Mouse (Mus musculus) hindbrain, embryonic 11.5 days (tissue): Measurements from ENCODE around the gene Syk. TPM values are rescaled to one million over a fixed set of nuclear protein-coding genes. Genes with fewer than 3 reads are reported as not detected.

Experiments used
- ATAC-seq: fragments of 200-750 bp; cut with Nextera tagmentation; 2 replicates; pipeline ENCODE4 v1.8.0; 2017; ENCODE audit warnings: mild to moderate bottlenecking, moderate TSS enrichment, moderate library complexity; ENCODE audit not compliant: low FRiP score
- DNase-seq: peaks from one replicate; pipeline ENCODE4 v3.0.0-alpha.2; 2015; ENCODE audit warnings: low spot score
- H3K27ac ChIP-seq: fragments of 300-500 bp; sonication (generic); 2 replicates; pipeline ENCODE4 v1.5.1; 2014; ENCODE audit warnings: mild to moderate bottlenecking, low read depth, low read length
- H3K27me3 ChIP-seq: fragments of 300-500 bp; sonication (generic); 2 replicates; pipeline ENCODE4 v1.6.1; 2014; ENCODE audit warnings: mild to moderate bottlenecking, low read length, moderate library complexity, mixed read lengths; ENCODE audit not compliant: control insufficient read depth, insufficient read depth
- H3K36me3 ChIP-seq: fragments of 300-500 bp; sonication (generic); 2 replicates; pipeline ENCODE4 v1.6.1; 2014; ENCODE audit warnings: mild to moderate bottlenecking, low read length, moderate library complexity, mixed read lengths; ENCODE audit not compliant: control insufficient read depth, insufficient read depth
- H3K4me1 ChIP-seq: fragments of 300-500 bp; sonication (generic); replicated peaks from 2 replicates; pipeline ENCODE4 v1.6.1; 2014; ENCODE audit warnings: low read length, mixed read lengths; ENCODE audit not compliant: control insufficient read depth, insufficient read depth
- H3K4me2 ChIP-seq: fragments of 300-500 bp; sonication (generic); replicated peaks from 2 replicates; pipeline ENCODE4 v1.6.1; 2014; ENCODE audit warnings: mild to moderate bottlenecking, low read depth, low read length
- H3K4me3 ChIP-seq: fragments of 300-500 bp; sonication (generic); 2 replicates; pipeline ENCODE4 v1.5.1; 2014; ENCODE audit warnings: low read depth, low read length
- H3K9ac ChIP-seq: fragments of 300-500 bp; sonication (generic); 2 replicates; pipeline ENCODE4 v1.6.1; 2014; ENCODE audit warnings: low read depth, low read length
- H3K9me3 ChIP-seq: fragments of 300-500 bp; sonication (generic); 2 replicates; pipeline ENCODE4 v1.6.1; 2016; ENCODE audit warnings: low read length; ENCODE audit not compliant: control insufficient read depth
- WGBS: fragments of 180-500 bp; shearing (Covaris S2); extraction: QIAGEN DNeasy Blood & Tissue Kit; methylation state at CpG from one replicate; pipeline ENCODE4 v1.1.7; 2014; 5-methylcytosine and 5-hydroxymethylcytosine counted together
- polyA plus RNA-seq: library from polyadenylated mRNA; unstranded; fragments of >200 nt; fragmentation: Nextera tagmentation; extraction: Ambion mirVana; gene quantifications from 2 replicates; pipeline ENCODE4 v1.2.1, GENCODE M21; 2014

Gene Syk
- polyA plus RNA-seq, 1 experiment from 2014 or later = 4.4 TPM

- WGBS = 66% methylated on average over 4 of the region's 4 CpGs
Observed at GRCm38 (mm10) chr13:52542636-52543035, 40.3 kb upstream of the Syk start.

GRCm38 (mm10) chr13:52546288-52546687 is 36.7 kb upstream of the Syk start:
- no peak overlapping the region for H3K27ac ChIP-seq
- H3K4me1 ChIP-seq = no peaks in the 10 kb centered on the region
- no peaks in the 10 kb centered on the region for H3K36me3 ChIP-seq
- H3K4me2 ChIP-seq = no peak overlapping the region
- H3K9ac ChIP-seq = no peak overlapping the region
- DNase-seq (no peak), ATAC-seq (no peak)
- no peaks in the 10 kb centered on the region for H3K27me3 ChIP-seq
- H3K4me3 ChIP-seq = no peak overlapping the region
- WGBS = 92% methylated on average over 6 of the region's 6 CpGs
- H3K9me3 ChIP-seq = no peaks in the 10 kb centered on the region

More at GRCm38 (mm10) chr13:52542636-52543035, 40.3 kb upstream of the Syk start:
- ATAC-seq (no peak), DNase-seq (no peak)
- no peak overlapping the region for H3K4me3 ChIP-seq
- H3K9ac ChIP-seq = no peak overlapping the region
- no peaks in the 10 kb centered on the region for H3K36me3 ChIP-seq
- H3K9me3 ChIP-seq = no peaks in the 10 kb centered on the region
- H3K27ac ChIP-seq = no peak overlapping the region
- no peaks in the 10 kb centered on the region for H3K4me1 ChIP-seq
- no peak overlapping the region for H3K4me2 ChIP-seq
- no peaks in the 10 kb centered on the region for H3K27me3 ChIP-seq

DNA sequence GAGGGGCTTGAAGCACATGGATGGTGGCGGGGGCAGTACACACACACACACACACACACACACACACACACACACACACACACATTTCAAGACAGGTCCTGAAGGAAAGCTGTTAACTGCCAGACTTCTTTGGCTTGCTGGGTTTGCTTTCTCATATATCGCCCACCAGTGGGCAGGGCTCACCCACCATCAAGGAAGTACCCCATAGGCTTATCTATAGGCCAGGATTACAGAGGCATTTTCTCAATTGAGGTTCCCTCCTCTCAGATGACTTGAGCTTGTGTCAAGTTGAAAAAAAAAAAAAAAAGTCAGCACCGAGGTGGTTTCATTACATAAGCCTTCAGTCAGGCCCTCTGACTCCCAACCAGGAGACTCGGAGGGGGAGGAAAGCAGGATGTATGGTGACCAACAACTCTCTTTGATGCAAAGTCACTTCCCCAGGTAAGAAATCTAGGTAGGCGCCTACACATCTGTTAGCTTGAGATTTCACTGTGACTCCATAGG is 32.2 kb upstream of the Syk start:
- DNase-seq (no peak), ATAC-seq (no peak)
- Histone ChIP-seq H3K36me3 (no peaks in the 10 kb centered on the region), H3K9ac (no peak overlapping the region), H3K27ac (no peak overlapping the region), H3K4me3 (no peak overlapping the region), H3K9me3 (no peaks in the 10 kb centered on the region), H3K4me1 (no peaks in the 10 kb centered on the region), H3K4me2 (no peak overlapping the region), H3K27me3 (no peaks in the 10 kb centered on the region)
- 71% methylated on average over 5 of the region's 5 CpGs for WGBS

GRCm38 (mm10) chr13:52551275-52551674 is 31.7 kb upstream of the Syk start:
- 88% methylated on average over 9 of the region's 9 CpGs for WGBS
- no peak overlapping the region for H3K4me2 ChIP-seq
- no peak overlapping the region for H3K9ac ChIP-seq
- no peaks in the 10 kb centered on the region for H3K36me3 ChIP-seq
- DNase-seq (no peak), ATAC-seq (no peak)
- no peak overlapping the region for H3K4me3 ChIP-seq
- no peaks in the 10 kb centered on the region for H3K9me3 ChIP-seq
- no peaks in the 10 kb centered on the region for H3K4me1 ChIP-seq
- H3K27ac ChIP-seq = no peak overlapping the region
- H3K27me3 ChIP-seq = no peaks in the 10 kb centered on the region

GRCm38 (mm10) chr13:52552822-52553477 is 30.0 kb upstream of the Syk start:
- no peak overlapping the region for H3K4me3 ChIP-seq
- ATAC-seq = no peak
- no peaks in the 10 kb centered on the region for H3K27me3 ChIP-seq
- H3K27ac ChIP-seq = no peak overlapping the region
- WGBS = 71% methylated on average over 9 of the region's 9 CpGs
- H3K9ac ChIP-seq = no peak overlapping the region
- H3K4me2 ChIP-seq = no peak overlapping the region
- no peak for DNase-seq
- no peaks in the 10 kb centered on the region for H3K4me1 ChIP-seq
- H3K9me3 ChIP-seq = no peaks in the 10 kb centered on the region
- H3K36me3 ChIP-seq = no peaks in the 10 kb centered on the region

- H3K4me2 ChIP-seq = no peak overlapping the region
- no peaks in the 10 kb centered on the region for H3K36me3 ChIP-seq
Observed at GRCm38 (mm10) chr13:52554722-52555121, 28.3 kb upstream of the Syk start.

GRCm38 (mm10) chr13:52557421-52557820 is 25.6 kb upstream of the Syk start:
- 64% methylated on average over 7 of the region's 7 CpGs for WGBS
- Histone ChIP-seq H3K9ac (no peak overlapping the region), H3K27ac (no peak overlapping the region), H3K4me1 (peaks cover under 1% of the 10 kb centered on the region; the same call in 1 of the 2 replicates), H3K36me3 (no peaks in the 10 kb centered on the region), H3K9me3 (no peaks in the 10 kb centered on the region), H3K27me3 (no peaks in the 10 kb centered on the region), H3K4me2 (no peak overlapping the region), H3K4me3 (no peak overlapping the region)
- ATAC-seq (no peak), DNase-seq (no peak)

More at GRCm38 (mm10) chr13:52554722-52555121, 28.3 kb upstream of the Syk start:
- DNase-seq = no peak
- Histone ChIP-seq H3K9ac (no peak overlapping the region), H3K9me3 (no peaks in the 10 kb centered on the region), H3K27ac (no peak overlapping the region), H3K4me1 (no peaks in the 10 kb centered on the region), H3K27me3 (no peaks in the 10 kb centered on the region), H3K4me3 (no peak overlapping the region)
- ATAC-seq = no peak
- 87% methylated on average over 9 of the region's 9 CpGs for WGBS

GRCm38 (mm10) chr13:52561367-52562165 is 21.4 kb upstream of the Syk start:
- Histone ChIP-seq H3K4me2 (no peak overlapping the region), H3K4me1 (peaks cover 2% of the 10 kb centered on the region; the same call in 1 of the 2 replicates), H3K36me3 (no peaks in the 10 kb centered on the region), H3K9ac (no peak overlapping the region), H3K9me3 (no peaks in the 10 kb centered on the region), H3K27ac (no peak overlapping the region), H3K4me3 (no peak overlapping the region), H3K27me3 (no peaks in the 10 kb centered on the region)
- no peak for DNase-seq
- WGBS = 87% methylated on average over 8 of the region's 8 CpGs
- ATAC-seq = no peak
